13 mouse cellular contexts compared by ENCODE assay signal in the genomic region with DNA sequence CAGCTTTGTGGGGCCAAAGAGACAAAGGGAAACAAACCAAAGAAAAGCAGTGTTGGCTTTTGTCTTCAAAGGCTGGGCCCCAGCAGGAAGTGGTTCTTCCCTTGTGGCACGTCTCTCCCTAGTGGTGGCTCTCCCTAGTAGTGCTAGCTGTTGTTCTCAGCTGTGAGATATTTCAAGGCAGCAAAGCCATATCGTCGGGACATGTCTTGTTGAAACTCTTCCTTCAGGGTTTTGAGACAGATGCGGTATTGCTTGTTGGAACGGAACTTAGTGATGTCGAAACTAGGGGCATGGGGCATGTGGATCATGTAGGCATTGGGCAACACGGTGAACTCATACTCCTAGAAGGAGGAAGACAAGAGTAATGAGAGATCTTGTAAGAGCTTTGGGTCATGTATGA. TPM values are rescaled to one million over a fixed set of nuclear protein-coding genes. Genes with fewer than 3 reads are reported as not detected.
DNase-seq lines count a peak whose midpoint lies in the region; ATAC-seq and TF ChIP-seq lines count a peak whose summit lies in the region.
"Had no signal": no experiment of that assay in that cellular context is flagged by ENCODE, and none has a peak within 500 bp of the region (broad histone marks: within the 10 kb centered on the region; RNA-seq: fewer than 3 reads in every experiment).

No protein-coding gene starts in this region.

- H3K9ac ChIP-seq in lung, postnatal 0 days (replicated peaks; ENCODE audit: low read depth): no peak overlapping the region
- H3K9ac ChIP-seq in stomach, postnatal 0 days (ENCODE audit: low read length): no peak overlapping the region
- no peak overlapping the region for H3K9ac ChIP-seq in midbrain, embryonic 14.5 days (replicated peaks; ENCODE audit: low read length)
- H3K9ac ChIP-seq in forebrain, embryonic 15.5 days (replicated peaks): no peak overlapping the region
- H3K9ac ChIP-seq: heart, embryonic 15.5 days had no signal

- H3K27me3 ChIP-seq in lung, postnatal 0 days (replicated peaks; ENCODE audit: insufficient read depth, low read length): no peaks in the 10 kb centered on the region
- no peaks in the 10 kb centered on the region for H3K27me3 ChIP-seq in stomach, postnatal 0 days (ENCODE audit: control insufficient read depth, insufficient read depth, low read length)
- H3K27me3 ChIP-seq in midbrain, embryonic 14.5 days (ENCODE audit: control insufficient read depth, insufficient read depth, low read length): no peaks in the 10 kb centered on the region
- H3K27me3 ChIP-seq in forebrain, embryonic 15.5 days: no peaks in the 10 kb centered on the region
- H3K27me3 ChIP-seq: heart, embryonic 15.5 days had no signal

- H3K4me3 ChIP-seq in lung, postnatal 0 days (ENCODE audit: low read depth, low read length): no peak overlapping the region
- H3K4me3 ChIP-seq in stomach, postnatal 0 days (ENCODE audit: low read depth, low read length): no peak overlapping the region
- no peak overlapping the region for H3K4me3 ChIP-seq in midbrain, embryonic 14.5 days (replicated peaks; ENCODE audit: low read depth, low read length)
- H3K4me3 ChIP-seq in forebrain, embryonic 15.5 days: no peak overlapping the region
- H3K4me3 ChIP-seq: erythroblast, embryonic 14.5 days; heart, embryonic 15.5 days had no signal

- no peaks in the 10 kb centered on the region for H3K36me3 ChIP-seq in lung, postnatal 0 days (ENCODE audit: insufficient read depth, low read length)
- H3K36me3 ChIP-seq in stomach, postnatal 0 days (ENCODE audit: control insufficient read depth, insufficient read depth, low read length): peaks cover 10% of the 10 kb centered on the region
- H3K36me3 ChIP-seq in midbrain, embryonic 14.5 days (ENCODE audit: control insufficient read depth, insufficient read depth, low read length): peaks cover 15% of the 10 kb centered on the region; the same call in 1 of the 2 replicates
- peaks cover 15% of the 10 kb centered on the region for H3K36me3 ChIP-seq in forebrain, embryonic 15.5 days

- peak; percentile 9 for DNase-seq in adrenal gland, adult 8-10 months
- DNase-seq in adrenal gland, postnatal 25 days: no peak
- DNase-seq in c-Kit-positive CD71-negative TER-119-negative erythroid progenitor cells, embryonic 14.5 days (ENCODE audit: low read depth): peak; percentile 24
- peak; percentile 53 for DNase-seq in lung, postnatal 0 days (ENCODE audit: low spot score)
- no peak for DNase-seq in stomach, postnatal 0 days (ENCODE audit: low spot score)
- no peak for DNase-seq in midbrain, embryonic 14.5 days
- DNase-seq in urinary bladder, adult 2 months (ENCODE audit: low spot score): no peak
- DNase-seq: kidney, postnatal 25 days had no signal

- no peaks in the 10 kb centered on the region for H3K4me1 ChIP-seq in lung, postnatal 0 days (ENCODE audit: insufficient read depth, low read depth, low read length)
- H3K4me1 ChIP-seq in stomach, postnatal 0 days (replicated peaks; ENCODE audit: control insufficient read depth, insufficient read depth): no peaks in the 10 kb centered on the region
- no peaks in the 10 kb centered on the region for H3K4me1 ChIP-seq in midbrain, embryonic 14.5 days (ENCODE audit: control insufficient read depth, insufficient read depth, low read length)
- no peaks in the 10 kb centered on the region for H3K4me1 ChIP-seq in forebrain, embryonic 15.5 days
- H3K4me1 ChIP-seq: heart, embryonic 15.5 days had no signal

- peak; percentile 31; the same call in 1 of the 2 replicates for TF ChIP-seq CTCF in lung, postnatal 0 days (IDR thresholded peaks at IDR 0.05)
- 0 out of 2 replicates have a peak, but pooled peaks have one; percentile 12 for TF ChIP-seq CTCF in stomach, postnatal 0 days (IDR thresholded peaks at IDR 0.05; ENCODE audit: low read depth)

- 73% methylated on average over 7 of the region's 7 CpGs for WGBS in lung, postnatal 0 days
- 82% methylated on average over 7 of the region's 7 CpGs for WGBS in stomach, postnatal 0 days
- WGBS in midbrain, embryonic 14.5 days: 87% methylated on average over 7 of the region's 7 CpGs
- 92% methylated on average over 7 of the region's 7 CpGs for WGBS in forebrain, embryonic 15.5 days

- no peak overlapping the region for H3K27ac ChIP-seq in lung, postnatal 0 days (ENCODE audit: low read length)
- no peak overlapping the region for H3K27ac ChIP-seq in stomach, postnatal 0 days (replicated peaks)
- H3K27ac ChIP-seq in midbrain, embryonic 14.5 days (replicated peaks; ENCODE audit: low read depth, low read length): no peak overlapping the region
- no peak overlapping the region for H3K27ac ChIP-seq in forebrain, embryonic 15.5 days (replicated peaks)
- H3K27ac ChIP-seq: heart, embryonic 15.5 days; hindbrain, postnatal 0 days had no signal

- TF ChIP-seq EP300 in lung, postnatal 0 days (IDR thresholded peaks at IDR 0.05): no peak
- no peak for TF ChIP-seq EP300 in stomach, postnatal 0 days (optimal IDR thresholded peaks at IDR 0.05)

- no peak overlapping the region for H3K4me2 ChIP-seq in lung, postnatal 0 days (replicated peaks; ENCODE audit: low read depth, low read length)
- no peak overlapping the region for H3K4me2 ChIP-seq in stomach, postnatal 0 days (replicated peaks; ENCODE audit: low read depth)
- H3K4me2 ChIP-seq in midbrain, embryonic 14.5 days (ENCODE audit: low read length): no peak overlapping the region
- no peak overlapping the region for H3K4me2 ChIP-seq in forebrain, embryonic 15.5 days (replicated peaks)
- H3K4me2 ChIP-seq: heart, embryonic 15.5 days had no signal

- no peaks in the 10 kb centered on the region for H3K9me3 ChIP-seq in lung, postnatal 0 days (ENCODE audit: low read length)
- H3K9me3 ChIP-seq in stomach, postnatal 0 days (ENCODE audit: control insufficient read depth, low read length): no peaks in the 10 kb centered on the region
- H3K9me3 ChIP-seq in midbrain, embryonic 14.5 days (ENCODE audit: control insufficient read depth, low read length): no peaks in the 10 kb centered on the region
- H3K9me3 ChIP-seq in forebrain, embryonic 15.5 days: no peaks in the 10 kb centered on the region
- H3K9me3 ChIP-seq: heart, embryonic 15.5 days had no signal

- ATAC-seq in lung, postnatal 0 days: peak; percentile 52
- ATAC-seq in stomach, postnatal 0 days (ENCODE audit: low FRiP score, low TSS enrichment): no peak
- ATAC-seq in midbrain, embryonic 14.5 days (ENCODE audit: low FRiP score, low TSS enrichment): no peak
- ATAC-seq in forebrain, embryonic 15.5 days (replicated peaks): no peak
- ATAC-seq: hindbrain, postnatal 0 days had no signal

RNA-seq across cellular contexts. Expression of a gene that starts 54.0 kb away (rescaled TPM):
- 1 to 10 TPM in 3 of 4 experiments, under 1 TPM in 1; 0.84 to 2.8 (median 2.1) TPM for total RNA-seq in adrenal gland, adult 8-10 months (2022)
- 3.3 and 3.4 TPM in 2 replicates for total RNA-seq in adrenal gland, postnatal 25 days (2021)
- 1.3 and 2.1 TPM in 2 replicates for polyA plus RNA-seq in lung, postnatal 0 days (2015; fragmentation: Nextera tagmentation; extraction: Ambion mirVana)
- 1.4 and 1.6 TPM in 2 replicates for polyA plus RNA-seq in stomach, postnatal 0 days (2015; fragmentation: Nextera tagmentation; extraction: Ambion mirVana)
- 0.63 and 0.74 TPM in 2 replicates for polyA plus RNA-seq in midbrain, embryonic 14.5 days (2014; fragmentation: Nextera tagmentation; extraction: Ambion mirVana)
- 0.45 and 0.50 TPM in 2 replicates for polyA plus RNA-seq in forebrain, embryonic 15.5 days (2015; fragmentation: Nextera tagmentation; extraction: Ambion mirVana)
- polyA plus RNA-seq in urinary bladder, adult 2 months (2012; rRNA removed): 1.0 and 1.2 TPM in 2 replicates
- total RNA-seq: left cerebral cortex, postnatal 14 days had no signal

Comparison
In these comparisons a context has a peak if more than half of its experiments do, and no peak if none do; other contexts are left out.
1. DNase-seq: peak in adrenal gland, adult 8-10 months (single experiment), c-Kit-positive CD71-negative TER-119-negative erythroid progenitor cells, embryonic 14.5 days (single experiment) and lung, postnatal 0 days (single experiment); none in adrenal gland, postnatal 25 days (single experiment), stomach, postnatal 0 days (single experiment), midbrain, embryonic 14.5 days (single experiment) and urinary bladder, adult 2 months (single experiment).